Mouse (Mus musculus): ENCODE data around the gene Cdca8. TPM values are rescaled to one million over a fixed set of nuclear protein-coding genes. Genes with fewer than 3 reads are reported as not detected.

The Cdca8 gene
- 2.1 and 2.4 TPM in 2 replicates for polyA plus RNA-seq (2021; fragmentation: Nextera tagmentation)
- long read RNA-seq, experiment 1, partial matches to known transcripts, result 0 of 3 reads
- long read RNA-seq, experiment 1, other reads (novel, unspliced or antisense), result 0 of 3 reads
- long read RNA-seq, experiment 2, transcript Cdca8-202 (10 exons, 1,626 nt), result major isoform, 9 of 10 reads
- long read RNA-seq, experiment 2, partial matches to known transcripts, result 0 of 10 reads
- long read RNA-seq, experiment 2, other reads (novel, unspliced or antisense), result 0 of 10 reads

GRCm38 (mm10) chr4:124939211-124939610 is at the start of gene Cdca8:
Gene Cdca8, minus strand, starts transcription at chr4:124939311.

GRCm38 (mm10) chr4:124985671-124986602 is 46.8 kb upstream of the Cdca8 start, which contains the start of gene Rspo1:
Gene Rspo1, plus strand, starts transcription at chr4:124986430.

GRCm38 (mm10) chr4:124936613-124937471 is 2.3 kb downstream of the Cdca8 start, which contains the start of gene 9930104L06Rik:
Gene 9930104L06Rik, plus strand, starts transcription at chr4:124937048.

GRCm38 (mm10) chr4:124880599-124880998 is 58.5 kb downstream of the Cdca8 start, which contains the start of gene Epha10:
Gene Epha10, plus strand, starts transcription at chr4:124880899.

Other genes with a start within 250 kb of the Cdca8 start
- gene Utp11, start 245.7 kb downstream of the Cdca8 start, polyA plus RNA-seq (2021; fragmentation: Nextera tagmentation), result 33.3 and 33.6 TPM in 2 replicates
- 0.31 and 0.39 TPM in 2 replicates for gene Fhl3, start 238.6 kb downstream of the Cdca8 start, polyA plus RNA-seq (2021; fragmentation: Nextera tagmentation)
- 38.8 and 43.1 TPM in 2 replicates for gene Sf3a3, start 224.5 kb downstream of the Cdca8 start, polyA plus RNA-seq (2021; fragmentation: Nextera tagmentation)
- 7.0 and 7.1 TPM in 2 replicates for gene Inpp5b, start 197.5 kb downstream of the Cdca8 start, polyA plus RNA-seq (2021; fragmentation: Nextera tagmentation)
- 15.0 and 17.9 TPM in 2 replicates for gene Mtf1, start 137.2 kb downstream of the Cdca8 start, polyA plus RNA-seq (2021; fragmentation: Nextera tagmentation)
- gene Yrdc, start 88.6 kb downstream of the Cdca8 start, polyA plus RNA-seq (2021; fragmentation: Nextera tagmentation), result 17.3 and 27.1 TPM in 2 replicates
- gene 1110065P20Rik, start 88.1 kb downstream of the Cdca8 start, polyA plus RNA-seq (2021; fragmentation: Nextera tagmentation), result 84.8 and 93.2 TPM in 2 replicates
- 7.2 and 8.0 TPM in 2 replicates for gene Maneal, start 77.1 kb downstream of the Cdca8 start, polyA plus RNA-seq (2021; fragmentation: Nextera tagmentation)
- gene Epha10, start 58.4 kb downstream of the Cdca8 start, polyA plus RNA-seq (2021; fragmentation: Nextera tagmentation), result 1.7 and 2.4 TPM in 2 replicates
- gene 9930104L06Rik, start 2.3 kb downstream of the Cdca8 start, polyA plus RNA-seq (2021; fragmentation: Nextera tagmentation), result 3.3 and 3.7 TPM in 2 replicates
- gene Rspo1, start 47.1 kb upstream of the Cdca8 start, polyA plus RNA-seq (2021; fragmentation: Nextera tagmentation), result 0.45 and 0.67 TPM in 2 replicates
- gene Gnl2, start 77.3 kb upstream of the Cdca8 start, polyA plus RNA-seq (2021; fragmentation: Nextera tagmentation), result 27.7 and 29.4 TPM in 2 replicates
- gene Dnali1, start 126.4 kb upstream of the Cdca8 start, polyA plus RNA-seq (2021; fragmentation: Nextera tagmentation), result 2.3 and 4.3 TPM in 2 replicates
- 6.8 and 7.1 TPM in 2 replicates for gene Snip1, start 127.4 kb upstream of the Cdca8 start, polyA plus RNA-seq (2021; fragmentation: Nextera tagmentation)
- gene Meaf6, start 145.8 kb upstream of the Cdca8 start, polyA plus RNA-seq (2021; fragmentation: Nextera tagmentation), result 155 and 186 TPM in 2 replicates
- gene Zc3h12a, start 188.5 kb upstream of the Cdca8 start, polyA plus RNA-seq (2021; fragmentation: Nextera tagmentation), result 0.06 TPM in 1 of 2 replicates, not detected in the other

Data from layer of hippocampus, adult 6 months (tissue).